Mouse (Mus musculus): ENCODE results near the gene Zzef1. TPM values are rescaled to one million over a fixed set of nuclear protein-coding genes. Genes with fewer than 3 reads are reported as not detected.

Zzef1 gene
- polyA plus RNA-seq, 1 experiment, result 9.1 TPM

DNA sequence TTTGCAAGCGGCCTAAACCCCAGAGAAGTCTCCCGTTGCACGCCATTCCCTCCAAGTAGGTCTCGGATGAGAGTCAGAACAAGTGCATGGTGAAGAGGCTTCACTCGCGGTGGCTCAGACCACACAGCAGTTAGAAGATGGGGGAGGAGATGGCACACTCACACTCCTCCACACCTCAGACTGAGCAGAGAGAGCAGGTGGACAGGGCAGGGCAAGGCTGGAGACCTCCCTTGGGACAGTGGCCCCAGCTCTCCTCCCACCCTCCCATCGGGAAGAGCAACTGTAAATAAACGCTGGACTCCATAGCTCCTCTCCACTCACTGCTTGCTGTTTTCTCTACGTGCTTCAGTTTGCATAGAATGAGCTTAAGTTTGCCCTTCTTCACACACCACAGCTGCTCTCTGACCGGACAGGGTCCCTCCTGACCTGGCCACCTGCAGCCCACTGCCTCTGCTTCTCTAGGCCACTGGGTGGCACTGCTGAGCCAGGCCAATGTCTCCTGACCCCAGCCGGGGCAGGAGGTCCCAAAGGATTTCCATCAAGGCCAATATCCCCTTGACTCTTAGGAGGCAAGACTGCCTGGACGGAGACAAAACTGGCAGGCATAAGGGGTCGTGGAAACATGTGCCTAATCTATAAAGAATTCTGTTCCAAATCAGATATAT lies 130.3 kb downstream of the Zzef1 start:
- H3K4me3 ChIP-seq (replicated peaks), result peak overlapping the region; percentile 6
- H3K9me3 ChIP-seq, result 0 out of 2 replicates have a peak, but pooled peaks cover 3% of the 10 kb centered on the region
- peaks cover 82% of the 10 kb centered on the region for H3K4me1 ChIP-seq
- H3K36me3 ChIP-seq (replicated peaks; ENCODE audit: low read length), result peaks cover 89% of the 10 kb centered on the region
- no peaks in the 10 kb centered on the region for H3K27me3 ChIP-seq (replicated peaks)
- no peak for TF ChIP-seq GATA1 (IDR thresholded peaks at IDR 0.05; ENCODE audit: borderline replicate concordance, low read length)
- no peak for TF ChIP-seq FLI1 (IDR thresholded peaks at IDR 0.05; ENCODE audit: low read length)

- H3K9me3 ChIP-seq, result 0 out of 2 replicates have a peak, but pooled peaks cover 3% of the 10 kb centered on the region
- peaks cover 67% of the 10 kb centered on the region for H3K4me1 ChIP-seq
- TF ChIP-seq GATA1 (IDR thresholded peaks at IDR 0.05; ENCODE audit: borderline replicate concordance, low read length) (no peak), FLI1 (IDR thresholded peaks at IDR 0.05; ENCODE audit: low read length) (no peak)
- peaks cover 76% of the 10 kb centered on the region for H3K36me3 ChIP-seq (replicated peaks; ENCODE audit: low read length)
- peak overlapping the region; percentile 62 for H3K4me3 ChIP-seq (replicated peaks)
- no peaks in the 10 kb centered on the region for H3K27me3 ChIP-seq (replicated peaks)
Observed at GRCm38 (mm10) chr11:72928516-72928915, 132.5 kb downstream of the Zzef1 start.

DNA sequence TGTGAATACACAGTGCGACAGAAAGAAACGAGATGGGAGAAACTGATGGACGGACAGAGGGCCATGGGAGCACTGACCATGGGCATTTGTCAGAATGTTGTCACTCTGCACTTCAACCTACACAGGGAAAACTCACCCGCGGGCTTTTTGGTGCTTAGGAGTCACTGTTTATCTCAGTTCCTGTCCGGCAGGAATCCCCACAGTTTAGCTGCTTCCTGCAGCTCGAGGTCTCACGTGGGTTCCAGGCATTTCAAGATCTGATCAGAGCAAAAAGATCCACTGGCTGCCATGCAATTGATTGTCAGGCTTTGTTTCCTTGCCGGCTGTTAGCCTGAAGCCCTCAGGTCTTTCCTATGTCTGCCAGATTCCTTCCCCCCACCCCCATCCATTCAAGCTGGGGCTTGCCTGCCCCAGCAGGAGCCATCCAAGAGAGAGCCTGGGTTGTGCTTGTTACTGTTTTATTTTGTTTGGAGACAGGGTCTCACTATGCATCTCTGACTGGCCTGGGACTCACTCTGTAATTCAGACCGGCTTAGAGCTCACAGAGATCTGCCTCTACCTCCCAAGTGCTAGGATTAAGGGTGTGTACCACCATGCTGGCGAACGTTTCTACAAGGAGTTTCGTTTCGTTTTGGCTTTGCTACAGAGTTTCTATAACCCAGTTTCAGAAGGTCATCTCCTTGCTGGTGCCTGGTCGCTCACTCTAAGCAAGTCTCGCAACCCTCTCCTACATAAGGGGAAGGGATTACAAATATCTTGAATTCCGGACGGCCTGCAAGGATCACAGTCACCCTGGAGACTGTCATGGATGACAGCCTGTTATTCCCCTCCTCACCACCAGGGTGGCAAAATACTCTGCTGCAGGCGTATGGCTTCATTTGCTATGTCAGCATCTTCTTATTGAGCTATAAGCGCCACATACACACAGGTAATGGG lies 144.4 kb downstream of the Zzef1 start:
- H3K4me3 ChIP-seq (replicated peaks), result peak overlapping the region; percentile 87
- TF ChIP-seq GATA1 (IDR thresholded peaks at IDR 0.05; ENCODE audit: borderline replicate concordance, low read length) (no peak), FLI1 (IDR thresholded peaks at IDR 0.05; ENCODE audit: low read length) (no peak)
- no peaks in the 10 kb centered on the region for H3K27me3 ChIP-seq (replicated peaks)
- no peaks in the 10 kb centered on the region for H3K9me3 ChIP-seq
- H3K36me3 ChIP-seq (replicated peaks; ENCODE audit: low read length), result peaks cover 5% of the 10 kb centered on the region
- peaks cover 66% of the 10 kb centered on the region for H3K4me1 ChIP-seq

- no peak for TF ChIP-seq FLI1 (IDR thresholded peaks at IDR 0.05; ENCODE audit: low read length)
- TF ChIP-seq GATA1 (IDR thresholded peaks at IDR 0.05; ENCODE audit: borderline replicate concordance, low read length), result no peak
- Histone ChIP-seq H3K9me3 (peaks cover 8% of the 10 kb centered on the region), H3K36me3 (replicated peaks; ENCODE audit: low read length) (peaks cover 24% of the 10 kb centered on the region)
Observed at GRCm38 (mm10) chr11:72944996-72945793, 149.2 kb downstream of the Zzef1 start.

DNA sequence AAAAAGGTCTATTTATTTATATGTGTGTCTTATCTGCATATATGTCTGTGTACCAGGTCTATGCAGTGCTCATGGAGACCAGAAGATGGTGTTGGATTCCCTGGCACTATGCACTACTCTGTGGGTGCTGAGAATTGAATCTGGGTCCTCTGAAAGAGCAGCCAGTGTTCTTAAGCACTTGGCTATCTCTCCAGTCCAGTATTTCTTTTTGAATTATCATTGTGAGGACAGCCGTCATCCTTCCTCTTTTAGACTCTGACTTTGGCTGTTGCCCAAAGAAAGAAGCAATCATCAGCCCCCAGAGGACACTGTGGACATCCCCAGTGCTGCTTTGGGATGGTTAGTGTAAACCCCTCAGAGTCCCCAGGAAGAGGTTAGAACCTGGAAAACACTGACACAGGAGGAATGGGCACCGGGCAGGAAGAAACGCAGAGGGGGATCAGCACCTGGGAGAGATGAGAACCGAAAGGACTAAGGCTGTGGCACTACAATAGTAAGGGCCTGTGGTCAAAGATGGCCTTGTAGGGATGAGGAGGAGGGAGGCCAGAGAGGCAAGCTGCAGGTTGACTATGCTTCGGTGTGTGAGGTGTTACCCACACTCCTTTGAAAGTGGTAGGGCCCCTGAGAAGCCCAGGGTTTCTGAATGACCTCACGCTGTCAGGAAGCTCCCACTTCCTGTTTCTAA lies 150.0 kb downstream of the Zzef1 start:
- Histone ChIP-seq H3K4me3 (replicated peaks) (peak overlapping the region; percentile 87), H3K4me1 (peaks cover 95% of the 10 kb centered on the region), H3K36me3 (replicated peaks; ENCODE audit: low read length) (peaks cover 32% of the 10 kb centered on the region), H3K9me3 (peaks cover 16% of the 10 kb centered on the region), H3K27me3 (replicated peaks) (no peaks in the 10 kb centered on the region)
- peak; percentile 65; the same call in 1 of the 3 replicates for TF ChIP-seq GATA1 (IDR thresholded peaks at IDR 0.05; ENCODE audit: borderline replicate concordance, low read length)
- no peak for TF ChIP-seq FLI1 (IDR thresholded peaks at IDR 0.05; ENCODE audit: low read length)

More at GRCm38 (mm10) chr11:72944996-72945793, 149.2 kb downstream of the Zzef1 start:
- H3K4me1 ChIP-seq, result peaks cover 95% of the 10 kb centered on the region
- peak overlapping the region; percentile 44 for H3K4me3 ChIP-seq (replicated peaks)
- no peaks in the 10 kb centered on the region for H3K27me3 ChIP-seq (replicated peaks)

DNA sequence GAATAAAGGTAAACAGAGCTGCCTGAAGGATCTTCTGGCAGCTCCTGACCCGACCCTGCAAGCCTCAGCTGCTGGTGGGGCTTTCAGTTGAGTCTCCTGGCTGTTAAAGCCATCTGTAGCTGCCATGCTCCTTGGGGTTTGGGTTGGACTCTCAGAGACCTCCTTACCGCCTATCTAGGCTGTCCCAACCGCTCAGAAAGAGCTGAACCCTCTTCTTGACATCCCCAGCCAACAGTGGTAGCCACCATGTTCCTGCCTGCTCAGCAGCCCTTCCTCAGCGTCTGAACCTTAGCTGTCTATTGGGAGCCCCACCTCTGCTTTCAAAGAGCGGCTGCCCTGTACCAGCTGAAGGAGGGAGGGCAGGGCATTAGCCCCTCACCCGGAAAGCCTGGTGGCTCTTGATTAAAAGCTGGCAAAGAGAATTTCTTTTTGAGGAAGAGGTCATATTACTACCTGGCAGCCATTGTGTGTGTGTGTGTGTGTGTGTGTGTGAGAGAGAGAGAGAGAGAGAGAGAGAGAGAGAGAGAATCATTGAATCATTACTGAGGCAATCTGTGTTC lies 150.6 kb downstream of the Zzef1 start:
- Histone ChIP-seq H3K36me3 (replicated peaks; ENCODE audit: low read length) (peaks cover 38% of the 10 kb centered on the region), H3K9me3 (peaks cover 20% of the 10 kb centered on the region), H3K4me1 (peaks cover 95% of the 10 kb centered on the region), H3K4me3 (replicated peaks) (peak overlapping the region; percentile 87), H3K27me3 (replicated peaks) (no peaks in the 10 kb centered on the region)
- TF ChIP-seq GATA1 (IDR thresholded peaks at IDR 0.05; ENCODE audit: borderline replicate concordance, low read length) (no peak), FLI1 (IDR thresholded peaks at IDR 0.05; ENCODE audit: low read length) (no peak)

- TF ChIP-seq FLI1 (IDR thresholded peaks at IDR 0.05; ENCODE audit: low read length) (no peak), GATA1 (IDR thresholded peaks at IDR 0.05; ENCODE audit: borderline replicate concordance, low read length) (no peak)
- H3K9me3 ChIP-seq, result peaks cover 20% of the 10 kb centered on the region
- peaks cover 50% of the 10 kb centered on the region for H3K36me3 ChIP-seq (replicated peaks; ENCODE audit: low read length)
- H3K4me1 ChIP-seq, result peaks cover 98% of the 10 kb centered on the region
- H3K4me3 ChIP-seq (replicated peaks), result no peak overlapping the region
- H3K27me3 ChIP-seq (replicated peaks), result no peaks in the 10 kb centered on the region
Observed at GRCm38 (mm10) chr11:72947840-72948239, 151.8 kb downstream of the Zzef1 start.

- Histone ChIP-seq H3K27me3 (replicated peaks) (no peaks in the 10 kb centered on the region), H3K9me3 (peaks cover 20% of the 10 kb centered on the region), H3K4me1 (peaks cover 99% of the 10 kb centered on the region), H3K36me3 (replicated peaks; ENCODE audit: low read length) (peaks cover 48% of the 10 kb centered on the region), H3K4me3 (replicated peaks) (peak overlapping the region; percentile 44)
- TF ChIP-seq GATA1 (IDR thresholded peaks at IDR 0.05; ENCODE audit: borderline replicate concordance, low read length), result no peak
- TF ChIP-seq FLI1 (IDR thresholded peaks at IDR 0.05; ENCODE audit: low read length), result no peak
Observed at GRCm38 (mm10) chr11:72948254-72948653, 152.2 kb downstream of the Zzef1 start.
